Mouse (Mus musculus) G1E (cell line): ENCODE measurements at regions not wholly inside any gene's neighbourhood (a gene's known extent, or its start where the extent isn't known, plus 50 kb on each side); places are given as distances from the start of the nearest gene placed in this dataset.

Experiments used
- CTCF ChIP-seq: IDR thresholded peaks from 2 replicates; pipeline ENCODE4 v1.5.1; 2012; ENCODE audit warnings: low read depth, low read length, inconsistent platforms, mixed read lengths
- GATA1 ChIP-seq: IDR thresholded peaks from 2 replicates; pipeline ENCODE4 v1.6.1; 2012; ENCODE audit warnings: borderline replicate concordance, low read length, inconsistent platforms, mixed read lengths
- GATA2 ChIP-seq: IDR thresholded peaks from 2 replicates; pipeline ENCODE4 v1.6.1; 2012; ENCODE audit warnings: low read depth, low read length, inconsistent platforms, borderline replicate concordance
- POLR2AphosphoS5 ChIP-seq: IDR thresholded peaks from 2 replicates; pipeline ENCODE4 v1.6.1; 2012; ENCODE audit warnings: low read depth, low read length, inconsistent platforms; ENCODE audit not compliant: insufficient replicate concordance
- TAL1 ChIP-seq: conservative IDR thresholded peaks from 2 replicates; pipeline ENCODE4 v1.6.1; 2012; ENCODE audit warnings: low read depth, low read length, inconsistent platforms, mixed read lengths

DNA sequence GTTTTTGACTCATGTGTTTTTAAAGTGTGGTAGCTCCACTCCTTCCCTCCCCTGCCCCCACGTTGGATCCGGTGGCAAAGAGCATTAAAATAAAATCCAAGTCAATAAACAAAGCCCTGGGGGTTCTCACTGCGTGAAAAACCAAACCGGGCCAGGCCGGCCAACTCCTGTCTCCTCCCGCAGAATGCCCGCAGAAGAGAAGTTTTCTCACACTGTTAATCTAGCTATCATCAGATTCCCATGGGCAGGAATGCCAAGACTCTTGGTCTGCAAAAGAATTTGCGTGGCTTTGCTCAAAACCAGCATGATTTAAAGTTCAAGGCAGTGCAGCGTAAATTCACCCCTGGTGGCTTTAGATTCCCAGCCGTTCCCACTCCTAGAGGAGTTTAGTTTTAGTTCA lies 219.0 kb downstream of the Nkx6-1 start:
- TF ChIP-seq CTCF (no peak), GATA1 (no peak), POLR2AphosphoS5 (no peak), TAL1 (no peak), GATA2 (no peak)
